Mouse (Mus musculus) testis, adult 2 months (tissue): ENCODE data around the gene Gm20388. TPM values are rescaled to one million over a fixed set of nuclear protein-coding genes. Genes with fewer than 3 reads are reported as not detected.

Experiments
- H3K27ac ChIP-seq: fragments of 200-500 bp; 2 replicates; pipeline ENCODE4 v1.5.1; 2012; ENCODE audit warnings: low read depth, low read length; ENCODE audit not compliant: control insufficient read depth, insufficient read depth
- H3K27me3 ChIP-seq: fragments of 200-500 bp; 2 replicates; pipeline ENCODE4 v1.6.1; 2012; ENCODE audit warnings: mild to moderate bottlenecking, low read length, moderate library complexity; ENCODE audit not compliant: control insufficient read depth, insufficient read depth
- H3K36me3 ChIP-seq: fragments of 200-500 bp; 2 replicates; pipeline ENCODE4 v1.6.1; 2012; ENCODE audit warnings: mild to moderate bottlenecking, low read length; ENCODE audit not compliant: control insufficient read depth, insufficient read depth
- H3K4me1 ChIP-seq: fragments of 200-500 bp; 2 replicates; pipeline ENCODE4 v1.6.1; 2012; ENCODE audit warnings: low read length; ENCODE audit not compliant: control insufficient read depth, insufficient read depth
- H3K4me3 ChIP-seq: fragments of 200-500 bp; 2 replicates; pipeline ENCODE4 v1.5.1; 2012; ENCODE audit warnings: low read depth, mild to moderate bottlenecking, low read length, moderate library complexity, mixed read lengths; ENCODE audit not compliant: control insufficient read depth
- CTCF ChIP-seq: fragments of 200-500 bp; IDR thresholded peaks from 2 replicates; pipeline ENCODE4 v1.5.1; 2012; ENCODE audit warnings: low read depth, mild to moderate bottlenecking, inconsistent platforms, low read length, moderate library complexity; ENCODE audit not compliant: control insufficient read depth, insufficient read depth, insufficient replicate concordance
- POLR2A ChIP-seq: fragments of 200-500 bp; IDR thresholded peaks from 2 replicates; pipeline ENCODE4 v1.6.1; 2012; ENCODE audit warnings: low read depth, mild to moderate bottlenecking, inconsistent platforms, low read length, moderate library complexity; ENCODE audit not compliant: control insufficient read depth
- polyA plus RNA-seq: library from polyadenylated mRNA; depleted of rRNA; stranded (reverse); fragments of >200 nt; gene quantifications from 2 replicates; pipeline ENCODE4 v1.2.3, GENCODE M21; 2012

Gm20388 gene
- polyA plus RNA-seq, 1 experiment: 5.6 TPM

- TF ChIP-seq CTCF (peak; percentile 99), POLR2A (no peak)
- no peak overlapping the region for H3K27ac ChIP-seq
- H3K4me1 ChIP-seq: peaks cover 2% of the 10 kb centered on the region
- H3K4me3 ChIP-seq: no peak overlapping the region
- no peaks in the 10 kb centered on the region for H3K36me3 ChIP-seq
- H3K27me3 ChIP-seq: no peaks in the 10 kb centered on the region
Observed at GRCm38 (mm10) chr8:121213236-121213635, 1302.6 kb downstream of the Gm20388 start.

- H3K36me3 ChIP-seq: no peaks in the 10 kb centered on the region
- H3K27me3 ChIP-seq: no peaks in the 10 kb centered on the region
- no peak overlapping the region for H3K4me3 ChIP-seq
- peaks cover 2% of the 10 kb centered on the region for H3K4me1 ChIP-seq
- H3K27ac ChIP-seq: no peak overlapping the region
- no peak for TF ChIP-seq CTCF
- TF ChIP-seq POLR2A: no peak
Observed at GRCm38 (mm10) chr8:121213651-121214050, 1303.0 kb downstream of the Gm20388 start.

- Histone ChIP-seq H3K27me3 (no peaks in the 10 kb centered on the region), H3K27ac (no peak overlapping the region), H3K36me3 (no peaks in the 10 kb centered on the region), H3K4me3 (no peak overlapping the region), H3K4me1 (peaks cover 2% of the 10 kb centered on the region)
- TF ChIP-seq POLR2A (no peak), CTCF (peak; percentile 85)
Observed at GRCm38 (mm10) chr8:121214975-121215374, 1304.3 kb downstream of the Gm20388 start.

- Histone ChIP-seq H3K4me3 (no peak overlapping the region), H3K27me3 (no peaks in the 10 kb centered on the region), H3K36me3 (no peaks in the 10 kb centered on the region), H3K27ac (no peak overlapping the region), H3K4me1 (peaks cover 4% of the 10 kb centered on the region)
- TF ChIP-seq POLR2A: no peak
- TF ChIP-seq CTCF: no peak
Observed at GRCm38 (mm10) chr8:121216441-121216949, 1305.9 kb downstream of the Gm20388 start.

- peaks cover 2% of the 10 kb centered on the region for H3K4me1 ChIP-seq
- no peaks in the 10 kb centered on the region for H3K36me3 ChIP-seq
- H3K27ac ChIP-seq: no peak overlapping the region
- no peaks in the 10 kb centered on the region for H3K27me3 ChIP-seq
- TF ChIP-seq CTCF: peak; percentile 87; the same call in 1 of the 2 replicates
- no peak for TF ChIP-seq POLR2A
- no peak overlapping the region for H3K4me3 ChIP-seq
Observed at GRCm38 (mm10) chr8:121218486-121218885, 1307.8 kb downstream of the Gm20388 start.

GRCm38 (mm10) chr8:121220103-121220899 lies 1309.7 kb downstream of the Gm20388 start:
- Histone ChIP-seq H3K27ac (no peak overlapping the region), H3K36me3 (no peaks in the 10 kb centered on the region), H3K4me1 (peaks cover 2% of the 10 kb centered on the region; the same call in 1 of the 2 replicates), H3K4me3 (no peak overlapping the region), H3K27me3 (no peaks in the 10 kb centered on the region)
- no peak for TF ChIP-seq POLR2A
- no peak for TF ChIP-seq CTCF

- Histone ChIP-seq H3K27ac (no peak overlapping the region), H3K27me3 (no peaks in the 10 kb centered on the region), H3K4me3 (no peak overlapping the region), H3K36me3 (no peaks in the 10 kb centered on the region), H3K4me1 (peaks cover 2% of the 10 kb centered on the region; the same call in 1 of the 2 replicates)
- TF ChIP-seq POLR2A (no peak), CTCF (no peak)
Observed at GRCm38 (mm10) chr8:121224709-121225108, 1314.1 kb downstream of the Gm20388 start.

- Histone ChIP-seq H3K27me3 (no peaks in the 10 kb centered on the region), H3K27ac (no peak overlapping the region), H3K4me3 (no peak overlapping the region), H3K4me1 (no peaks in the 10 kb centered on the region), H3K36me3 (no peaks in the 10 kb centered on the region)
- TF ChIP-seq POLR2A: no peak
- TF ChIP-seq CTCF: no peak
Observed at GRCm38 (mm10) chr8:121227756-121228155, 1317.1 kb downstream of the Gm20388 start.
